Mouse (Mus musculus): Measurements from ENCODE around the gene Cops7b.

GRCm38 (mm10) chr1:86569292-86569860, 13.3 kb upstream of the Cops7b start:
- no peak for TF ChIP-seq CTCF (IDR thresholded peaks at IDR 0.05; ENCODE audit: borderline replicate concordance, control insufficient read depth, extremely low read depth, insufficient read depth, low read length, poor library complexity)
- no peak for TF ChIP-seq POLR2A (IDR thresholded peaks at IDR 0.05; ENCODE audit: control insufficient read depth, extremely low read depth, insufficient read depth, low read length, poor library complexity)
